Mouse (Mus musculus) cerebellum, adult 9-10 months (tissue): Measurements from ENCODE around the gene Boc.

Source experiments
- DNase-seq: peaks from one replicate; pipeline ENCODE4 v3.0.0; 2022

Boc gene

DNA sequence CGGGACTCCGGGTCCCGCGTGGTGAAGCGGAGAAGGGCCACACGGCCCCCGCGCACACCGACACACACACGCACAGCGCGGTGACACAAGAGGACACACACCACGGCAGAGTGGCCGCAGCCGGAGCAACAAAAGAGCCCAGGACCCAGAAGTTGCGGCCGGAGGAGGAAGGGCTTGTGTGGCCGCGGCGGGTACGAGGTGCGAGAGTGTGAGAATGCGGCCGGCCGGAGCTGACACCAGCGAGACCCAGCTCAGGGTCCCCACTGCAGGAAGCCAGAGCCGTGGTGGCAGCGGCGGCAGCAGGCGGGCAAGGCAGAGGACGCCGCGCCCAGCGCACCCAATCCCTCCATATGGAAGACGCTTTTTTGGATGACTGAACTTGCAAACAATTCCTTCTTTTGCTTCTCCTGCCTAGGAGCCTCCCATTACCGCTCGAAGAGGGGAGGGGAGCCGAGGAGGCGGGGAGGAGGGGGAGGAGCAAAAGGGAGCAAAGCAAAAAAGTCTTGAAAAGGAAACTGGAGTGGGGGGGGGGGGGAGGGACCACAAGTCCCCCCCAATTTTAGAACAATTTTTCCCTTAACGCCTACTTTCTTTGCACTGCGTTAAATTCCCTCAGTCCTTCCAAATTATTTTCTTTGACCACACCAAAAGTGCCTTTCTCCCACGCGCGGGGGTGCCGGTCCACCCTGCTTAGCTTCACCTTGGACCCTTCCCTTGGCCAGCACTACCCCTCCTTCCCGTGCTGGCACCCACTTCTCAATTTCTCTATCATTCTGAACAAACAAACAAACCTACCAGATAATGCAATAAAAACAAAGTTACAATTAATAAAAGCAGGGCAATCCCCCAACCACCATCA is at the start of gene Boc:
Gene Boc (minus strand): TSS at position 427 of the 859 bp plus-strand sequence.
- peak; percentile 89 for DNase-seq

DNA sequence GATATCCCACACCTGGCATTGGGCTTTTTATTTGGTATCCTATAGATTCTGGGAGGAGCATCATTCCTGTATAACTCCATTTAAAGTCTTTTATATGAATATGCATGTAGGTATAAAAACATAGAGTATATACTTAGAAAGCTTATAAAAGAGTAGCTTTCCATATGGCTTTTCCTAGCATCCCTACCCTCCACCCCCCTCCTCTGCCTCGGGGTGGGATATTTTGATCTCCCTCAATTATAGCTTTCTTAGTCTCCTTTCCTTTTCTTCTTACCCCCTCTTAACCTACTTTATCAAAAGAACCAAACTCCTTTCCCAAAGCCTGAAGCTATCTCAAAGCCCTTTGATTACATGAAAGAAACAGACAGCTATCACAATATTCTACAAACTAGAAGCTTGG is 47.9 kb upstream of the Boc start:
- no peak for DNase-seq

DNA sequence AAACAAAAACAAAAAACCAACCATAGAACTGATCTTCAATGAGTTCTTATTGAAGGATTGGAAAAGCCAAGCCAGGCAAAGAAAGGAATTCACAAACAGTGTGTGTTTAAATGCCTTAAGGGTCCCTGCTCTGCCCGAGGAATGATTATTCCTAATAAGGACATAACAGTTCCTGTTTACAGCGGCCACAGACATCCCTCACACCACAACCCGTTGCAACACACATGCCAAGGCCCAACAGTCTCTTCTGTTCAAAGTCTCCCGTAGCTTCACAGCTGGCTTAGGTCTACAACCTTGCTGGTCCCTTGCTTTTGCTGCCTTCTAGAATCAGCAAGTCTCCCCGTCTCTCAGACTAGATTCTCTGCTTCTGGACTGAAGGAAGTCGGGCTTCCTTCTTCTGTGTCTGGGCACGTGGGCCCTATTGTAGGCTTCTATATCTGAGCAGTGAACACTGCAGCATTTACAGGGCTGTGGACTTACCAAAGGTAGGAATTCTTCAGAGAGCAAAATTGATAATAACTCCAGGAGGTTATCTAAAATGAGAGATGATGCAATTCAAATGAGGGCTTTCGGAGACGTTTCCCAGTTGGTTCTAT is 45.4 kb upstream of the Boc start:
- DNase-seq: no peak

DNA sequence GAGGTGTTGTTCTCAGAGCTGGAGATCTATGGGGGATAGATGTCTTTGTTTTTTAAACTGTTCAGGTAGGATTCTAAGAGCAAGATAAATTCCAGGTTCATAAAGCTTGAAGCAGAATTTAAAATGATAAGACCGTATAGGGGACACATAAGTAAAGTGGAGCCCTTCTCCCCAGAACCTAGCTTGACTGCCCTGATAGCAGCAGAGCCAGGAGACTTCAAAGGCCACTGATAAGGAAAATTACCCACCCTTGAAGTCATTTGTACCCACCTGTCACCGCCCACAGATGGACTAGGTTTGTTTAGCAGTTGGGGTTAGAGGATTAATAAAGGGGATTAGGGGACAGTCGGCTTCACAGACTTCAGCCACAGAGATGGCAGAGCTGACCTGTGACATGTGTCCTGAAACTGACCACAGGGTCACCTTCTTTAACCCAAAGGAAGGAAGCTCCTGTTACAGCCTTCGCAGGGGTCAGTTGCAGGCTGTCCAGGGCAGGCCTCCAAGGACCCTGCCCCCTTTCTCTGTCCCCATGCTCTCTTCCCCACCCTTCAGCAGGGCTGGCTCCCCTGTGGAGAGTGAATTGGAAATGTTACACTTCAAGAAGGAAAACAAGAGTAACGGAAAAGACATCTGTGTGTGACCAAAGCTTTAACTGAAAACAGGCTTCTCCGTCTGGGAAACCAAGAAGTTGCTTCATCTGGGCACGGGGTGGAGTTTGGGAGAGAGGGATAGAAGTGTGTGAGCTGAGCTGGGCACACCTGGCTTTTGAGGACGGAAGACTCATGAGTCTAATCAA is 43.5 kb upstream of the Boc start:
- DNase-seq: no peak

DNA sequence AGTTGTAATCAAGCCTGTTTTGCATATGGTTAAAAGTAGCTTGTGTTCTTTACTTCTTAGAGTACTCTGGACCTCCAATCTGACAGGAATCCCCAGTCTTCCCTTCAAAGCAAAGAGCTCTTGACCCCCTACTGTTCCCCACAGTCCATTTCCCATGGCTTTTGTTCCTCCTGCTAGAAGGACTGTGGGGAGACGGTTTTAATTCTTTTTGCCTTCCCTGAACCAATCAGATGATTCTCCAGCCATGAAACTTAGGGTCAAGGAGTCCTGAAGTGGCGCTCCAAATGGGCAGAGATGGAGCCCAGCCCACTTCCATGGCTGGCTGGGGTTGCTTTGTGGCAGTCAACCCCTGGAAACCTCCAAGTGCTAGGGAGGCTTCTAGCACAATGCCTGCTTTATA is 42.5 kb upstream of the Boc start:
- no peak for DNase-seq

DNA sequence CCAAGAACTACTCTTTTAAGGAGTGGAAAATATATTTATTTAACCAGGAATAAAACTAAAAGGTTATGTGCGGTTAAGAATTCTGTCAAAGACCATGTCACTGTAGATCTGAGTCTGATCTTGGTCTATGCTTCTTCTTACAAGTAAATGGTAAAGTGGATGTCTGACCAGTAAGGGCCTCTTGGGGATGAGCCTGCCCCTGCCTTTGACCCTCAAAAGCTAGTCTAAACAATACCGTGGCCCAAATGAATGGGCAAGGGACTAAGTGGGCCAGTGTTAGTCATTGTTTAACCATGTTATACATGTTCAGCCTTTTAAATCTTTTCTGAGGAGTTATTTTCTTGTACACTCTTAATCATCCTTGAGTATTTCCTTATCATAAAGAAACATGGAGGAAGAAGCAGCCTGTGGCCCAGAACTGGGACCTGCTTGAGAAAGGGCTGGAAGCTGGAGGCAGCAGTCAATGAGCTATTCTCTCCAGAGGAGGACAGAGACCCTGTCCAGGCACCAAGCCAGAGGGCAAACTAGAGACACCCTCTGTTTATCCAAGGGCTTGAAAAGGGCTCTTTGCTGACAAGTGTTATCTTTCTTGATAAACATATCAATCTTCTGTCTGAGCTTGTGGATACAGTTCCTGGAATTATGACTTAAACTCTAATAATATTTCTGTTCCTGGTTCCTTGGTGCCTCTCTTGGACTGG is 38.6 kb upstream of the Boc start:
- DNase-seq: no peak

DNA sequence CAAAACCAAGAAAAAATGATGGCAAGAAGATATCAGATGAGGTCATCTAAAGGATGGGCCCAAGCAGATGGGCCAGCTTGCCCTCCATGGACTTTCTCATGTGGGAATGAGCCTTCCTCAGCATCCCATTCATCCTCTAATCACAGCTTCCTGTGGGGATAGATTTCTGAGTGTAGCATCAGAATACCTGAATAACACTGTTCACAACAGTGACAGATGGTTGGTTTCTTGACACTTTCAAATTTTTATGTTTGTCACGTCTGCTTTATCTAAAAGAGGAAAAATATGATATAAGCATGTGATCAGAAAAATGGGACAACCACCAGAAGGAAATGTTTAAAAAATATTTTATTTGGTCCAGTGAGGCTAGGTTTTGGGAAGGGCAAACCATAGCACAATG is 30.8 kb upstream of the Boc start:
- peak; percentile 64 for DNase-seq

DNA sequence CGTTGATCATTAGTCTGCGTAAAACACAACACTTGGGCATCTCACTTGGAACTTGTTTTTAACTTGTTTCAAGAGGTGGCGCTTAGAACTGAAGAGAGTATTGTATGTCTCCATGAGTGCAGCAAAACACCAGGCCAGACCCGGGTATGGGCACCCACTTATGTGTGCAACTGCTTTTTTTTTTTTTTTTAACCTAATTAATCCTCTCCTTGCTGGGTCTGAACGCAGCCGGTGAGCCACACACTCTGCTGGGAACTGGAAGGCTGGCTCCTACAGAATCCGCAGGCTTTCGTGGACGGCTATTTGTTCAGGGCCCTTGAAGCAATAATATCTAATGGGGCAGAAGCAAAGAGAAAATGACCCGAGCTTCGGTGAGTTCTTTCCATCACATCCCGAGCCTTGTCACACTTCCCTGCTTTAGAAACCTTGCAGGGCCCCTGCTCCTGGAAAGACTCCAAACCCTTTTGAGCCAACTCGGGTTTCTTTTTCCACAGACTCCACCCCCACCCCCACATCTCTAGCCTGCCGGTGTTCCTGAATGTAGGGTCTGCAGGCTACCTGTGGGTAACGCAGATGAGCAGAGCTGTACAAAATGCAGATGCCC is 20.8 kb upstream of the Boc start:
- no peak for DNase-seq

DNA sequence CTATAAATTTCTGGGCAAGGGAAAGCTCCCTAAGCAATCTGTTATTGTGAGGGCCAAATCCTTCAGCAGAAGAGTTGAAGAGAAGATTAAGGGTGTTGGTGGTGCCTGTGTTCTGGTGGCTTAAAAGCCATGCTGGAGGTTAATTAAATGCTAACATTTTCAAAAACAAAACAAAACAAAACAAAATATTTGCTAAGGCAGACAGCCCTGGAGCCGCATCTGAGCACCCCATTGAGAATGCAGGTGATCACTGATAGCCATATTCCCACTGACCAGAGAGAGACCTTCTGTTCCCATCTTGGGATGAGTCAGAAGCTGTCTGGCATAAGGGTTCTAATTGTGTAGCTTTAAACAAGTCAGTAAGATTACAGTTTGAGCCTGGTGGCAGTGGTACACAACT is 19.9 kb upstream of the Boc start:
- peak; percentile 68 for DNase-seq

DNA sequence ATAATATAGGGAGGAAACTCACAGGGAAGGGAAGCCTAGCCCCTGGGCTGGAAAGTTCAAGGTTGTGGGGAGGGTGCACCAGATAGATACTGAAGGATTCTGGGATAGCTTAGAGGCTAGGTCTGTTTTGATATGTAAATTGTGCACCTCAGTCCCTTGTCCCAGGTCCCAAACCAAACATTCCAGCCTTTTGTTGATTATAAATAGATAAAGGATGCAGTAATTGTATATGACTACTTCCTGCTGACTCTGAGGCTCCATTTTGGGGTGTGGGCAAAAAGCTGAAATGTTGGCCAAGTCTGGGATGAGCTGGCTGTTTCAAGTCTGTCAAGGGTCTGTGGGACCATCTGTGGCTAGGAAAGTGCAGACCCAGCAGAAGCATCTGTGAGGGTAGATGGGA is 9.4 kb upstream of the Boc start:
- DNase-seq: no peak

DNA sequence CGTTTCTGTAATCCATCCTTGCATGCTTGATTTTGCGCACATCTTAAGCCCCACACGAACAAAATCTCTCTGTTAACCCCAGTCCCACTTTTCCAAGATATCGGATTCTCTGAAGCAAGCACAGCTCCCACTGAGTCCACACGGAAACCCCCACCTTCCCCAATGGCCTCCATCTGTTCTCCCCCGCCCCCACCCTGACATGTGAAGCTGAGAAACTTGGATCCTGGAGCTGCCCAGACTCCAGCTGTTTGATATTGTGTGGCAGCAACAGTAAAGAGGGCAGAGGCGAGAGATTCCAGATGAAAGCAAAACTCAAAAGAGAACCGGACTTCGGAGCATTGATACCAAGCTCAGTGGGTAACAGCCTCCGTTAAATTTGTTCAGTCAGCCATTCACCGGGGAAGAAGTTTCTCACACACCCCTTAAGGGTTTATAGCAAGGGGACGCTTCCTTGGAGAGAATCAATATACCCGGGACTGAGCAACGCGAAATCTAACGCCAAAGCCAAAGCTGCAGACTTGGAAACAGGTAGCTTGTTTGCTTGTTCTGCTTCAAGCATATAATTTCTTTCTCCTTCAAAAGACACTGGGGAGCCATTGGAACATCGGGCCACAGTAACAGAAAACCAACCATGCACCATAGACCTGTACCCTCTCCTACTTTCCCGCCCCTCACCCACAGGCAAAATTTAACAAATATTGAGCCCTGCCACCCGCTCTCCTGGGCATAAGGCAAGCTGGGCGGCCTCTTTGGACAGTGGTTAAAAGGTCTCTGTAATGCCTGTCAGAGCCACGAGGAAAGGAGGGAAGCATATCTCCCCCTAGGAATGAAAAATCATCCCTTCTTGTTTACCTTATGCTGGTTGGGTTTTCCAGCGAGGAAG is 6.9 kb upstream of the Boc start:
- DNase-seq: no peak

DNA sequence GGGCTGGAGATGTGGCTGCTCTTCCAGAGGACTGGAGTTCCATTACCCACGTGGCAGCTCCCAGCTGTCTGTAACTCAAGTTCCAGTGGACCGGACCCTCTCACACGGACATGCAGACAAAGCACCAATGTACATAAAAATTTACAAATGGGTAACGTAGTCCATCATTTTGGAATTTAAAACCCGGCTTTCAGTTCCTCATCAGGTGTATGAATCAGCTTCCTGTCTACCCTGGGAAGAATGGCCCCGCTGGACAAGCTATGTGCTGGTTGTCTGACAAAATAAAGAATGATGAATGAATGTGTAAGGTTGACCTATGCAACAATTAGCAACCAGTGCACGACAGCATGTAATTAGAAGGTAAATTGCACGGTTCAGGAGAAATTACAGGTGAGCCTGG is 5.7 kb upstream of the Boc start:
- DNase-seq: no peak

DNA sequence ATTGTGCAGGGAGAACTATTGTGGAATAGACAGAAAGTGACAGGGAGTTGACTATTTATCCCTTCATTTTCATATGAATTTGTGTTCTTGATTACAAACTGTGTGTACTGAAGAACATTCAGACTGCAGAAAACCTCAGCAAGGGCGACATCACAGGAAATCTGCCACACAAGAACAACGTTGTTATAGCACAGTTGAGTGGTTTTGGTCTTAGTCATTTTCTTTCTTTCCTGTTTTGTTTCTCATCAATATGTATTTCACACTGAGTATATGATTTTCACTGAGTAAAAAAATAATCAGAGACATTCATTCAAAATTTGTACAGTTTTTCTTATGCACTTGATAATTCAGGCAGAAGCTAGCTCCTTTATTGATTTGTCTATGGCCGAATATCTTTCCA is 3.4 kb upstream of the Boc start:
- no peak for DNase-seq

DNA sequence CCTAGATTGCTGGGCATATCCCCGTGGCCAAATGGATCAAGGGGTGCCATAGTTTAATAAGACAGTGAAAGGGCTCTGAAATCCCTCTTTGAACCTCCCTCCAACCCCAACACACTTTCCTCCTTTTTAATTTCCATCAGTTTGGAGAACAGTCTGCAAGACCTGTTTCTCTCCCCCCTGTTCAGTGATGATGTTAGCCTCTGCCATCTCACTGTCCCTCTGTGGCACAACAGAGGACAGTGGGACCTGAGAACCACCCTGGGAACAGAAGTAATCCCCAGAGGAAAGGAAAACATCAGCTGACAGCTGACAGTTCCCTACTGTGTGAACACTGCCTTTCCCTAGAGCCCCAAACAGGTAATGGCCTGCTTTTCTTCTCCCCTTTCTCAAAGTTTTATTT is 1.5 kb upstream of the Boc start:
- no peak for DNase-seq

DNA sequence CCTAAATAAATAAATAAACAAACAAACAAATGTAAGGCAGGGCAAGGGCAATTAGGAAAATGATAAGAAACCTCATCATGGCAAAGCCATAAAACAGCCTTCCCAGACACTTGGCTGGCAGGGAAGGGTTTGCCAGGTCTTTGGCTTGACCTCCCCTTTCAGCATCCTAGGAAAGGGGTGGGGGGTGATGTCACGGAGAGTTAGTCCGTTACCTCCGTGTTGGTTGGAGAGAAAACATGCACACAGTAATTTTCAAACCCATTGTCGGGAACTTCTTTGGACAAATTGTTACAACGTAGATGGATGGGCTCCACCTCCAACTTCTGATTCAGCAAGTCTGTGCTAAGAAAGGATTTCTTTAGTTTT is 616 bp upstream of the Boc start:
- peak; percentile 63 for DNase-seq

DNA sequence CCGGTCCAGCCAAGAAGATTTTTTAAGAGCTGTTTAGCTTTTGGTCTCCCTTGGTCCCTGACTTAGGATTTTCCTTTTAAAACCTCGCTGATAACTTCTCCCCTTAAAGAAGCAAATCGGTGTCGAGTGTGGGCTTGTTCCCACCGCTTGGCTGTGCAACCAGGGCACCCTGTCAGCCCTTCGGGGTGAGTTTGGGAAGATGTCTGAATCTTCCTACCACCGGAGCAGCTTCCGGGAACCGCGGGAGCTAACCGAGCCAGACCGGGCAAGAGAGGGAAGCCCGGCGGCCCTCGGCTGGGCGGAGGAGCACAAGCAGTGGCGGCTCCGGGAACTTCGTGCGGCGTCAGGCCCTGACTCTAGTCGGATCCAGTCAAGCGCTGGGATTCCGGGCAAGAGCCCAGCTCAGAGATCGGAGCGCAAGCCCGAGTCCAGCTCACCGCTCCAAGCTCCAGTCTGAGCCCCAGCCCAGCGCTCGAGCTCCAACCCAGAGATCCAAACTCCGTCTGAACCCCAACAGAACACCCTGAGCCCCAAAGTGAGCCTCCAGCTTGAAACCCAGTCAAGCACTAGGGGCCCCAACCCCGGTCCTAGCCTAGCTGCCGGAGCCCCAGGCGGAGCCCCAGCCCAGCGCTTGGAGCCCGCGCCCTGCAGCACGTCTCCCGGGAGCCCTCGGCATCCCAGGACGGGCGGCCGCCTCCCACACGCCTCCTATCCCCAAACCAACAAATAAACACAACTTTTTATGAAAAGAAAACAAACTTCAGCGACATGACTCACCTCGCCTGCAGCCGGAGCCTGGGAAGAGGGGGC is 831 bp downstream of the Boc start:
- peak; percentile 82 for DNase-seq

DNA sequence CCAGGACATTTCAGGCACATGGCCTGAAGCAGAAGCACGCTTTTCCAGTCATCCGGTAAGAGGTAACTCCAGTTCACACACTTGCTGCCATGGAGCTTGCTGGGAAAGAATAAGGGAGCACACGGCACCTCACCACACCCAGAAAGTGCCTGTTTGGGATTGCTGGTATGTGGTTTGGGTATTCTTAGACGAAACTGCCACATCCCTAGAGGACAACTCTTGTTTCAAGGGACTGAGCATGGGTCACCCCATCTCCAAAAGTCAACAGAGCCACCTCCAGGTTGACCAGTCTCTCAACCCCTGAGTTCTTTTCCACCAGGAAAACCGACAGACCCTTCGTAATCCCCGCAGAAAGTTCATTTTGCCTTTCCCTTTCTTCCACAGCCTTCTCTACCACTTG is 1.6 kb downstream of the Boc start:
- peak; percentile 55 for DNase-seq

DNA sequence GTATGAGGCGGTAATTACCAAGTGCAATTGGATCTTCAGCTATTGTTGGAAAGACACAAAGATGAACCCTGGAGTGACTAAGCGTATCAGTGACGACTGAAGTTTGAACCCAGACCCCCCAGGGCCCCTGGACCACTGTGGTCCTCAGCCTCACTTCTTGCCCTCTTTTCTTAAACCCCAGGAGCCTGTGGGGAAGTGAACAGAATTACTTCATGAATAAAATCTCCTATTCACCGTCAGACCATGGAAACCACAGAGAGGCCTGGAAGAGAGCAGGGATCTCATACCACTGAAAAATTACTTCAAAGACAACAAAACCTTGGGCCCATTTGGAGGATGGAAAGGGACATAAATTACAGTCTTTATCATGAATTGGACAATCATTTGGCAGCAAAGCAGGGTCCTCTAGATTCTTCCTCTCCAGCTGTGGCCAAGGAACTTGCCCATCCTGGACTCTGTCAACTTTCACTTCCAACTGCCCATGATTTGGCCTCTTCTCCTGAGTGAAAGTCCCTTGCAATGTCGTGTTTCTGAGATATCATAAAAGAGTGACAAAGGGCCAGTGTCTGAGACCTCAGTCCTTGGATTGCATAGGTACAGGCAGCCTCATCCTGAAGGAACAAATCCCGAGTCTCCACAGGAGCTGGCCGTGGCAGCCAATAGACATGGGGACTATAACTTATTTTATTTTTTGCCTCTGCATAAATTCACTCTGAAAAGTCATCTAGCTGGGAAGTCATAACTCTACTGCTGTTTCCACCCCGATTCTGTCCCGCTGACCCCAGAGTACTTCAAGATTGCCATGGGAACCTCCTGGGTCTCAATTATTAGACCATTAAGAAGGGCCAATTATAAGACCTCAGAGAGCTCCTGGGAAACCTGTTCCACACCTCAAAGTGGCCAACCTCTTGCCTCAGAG is 2.6 kb downstream of the Boc start:
- no peak for DNase-seq

DNA sequence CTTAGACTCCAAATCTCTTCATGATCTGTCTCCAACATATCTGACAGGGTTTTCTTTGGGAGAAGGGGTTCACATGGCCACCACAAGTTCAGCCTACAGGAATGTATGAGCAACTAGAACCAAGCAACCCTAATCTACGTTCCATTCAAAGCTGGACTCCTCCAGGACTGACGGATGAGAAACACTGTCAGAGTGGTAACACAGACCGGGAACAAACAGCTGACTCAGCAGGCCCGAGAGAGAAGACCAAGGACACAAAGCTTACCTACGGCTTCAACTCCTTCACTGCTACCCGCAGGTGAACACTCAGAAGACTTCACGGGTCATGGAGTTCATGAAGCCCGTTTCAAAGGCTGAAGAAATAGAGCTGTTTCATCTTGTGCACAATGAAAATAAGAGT is 4.8 kb downstream of the Boc start:
- DNase-seq: no peak

DNA sequence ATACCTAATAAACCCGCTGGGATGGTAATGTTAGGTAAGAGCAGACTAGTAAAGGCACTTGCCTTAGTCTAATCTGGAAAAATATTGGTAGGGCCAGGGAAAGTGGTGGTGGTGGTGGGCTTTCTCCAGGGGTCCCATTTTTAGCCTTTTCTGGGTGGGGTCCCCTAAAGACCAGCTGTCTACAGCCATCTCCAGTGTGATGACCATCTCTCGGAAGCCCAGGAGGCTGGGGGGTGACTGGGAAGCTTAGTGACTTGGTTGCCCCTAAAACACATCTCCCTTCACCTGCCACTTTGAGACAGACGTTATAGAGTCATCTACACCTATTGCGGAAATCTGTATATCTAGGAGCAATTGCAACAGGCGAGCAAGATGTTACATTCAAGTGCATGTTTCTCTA is 6.0 kb downstream of the Boc start:
- DNase-seq: no peak
